Mouse (Mus musculus): Measurements from ENCODE around the gene Thsd4.

Thsd4 gene

GRCm38 (mm10) chr9:60198530-60199200 is 323.2 kb downstream of the Thsd4 start:
- DNase-seq, result no peak

DNA sequence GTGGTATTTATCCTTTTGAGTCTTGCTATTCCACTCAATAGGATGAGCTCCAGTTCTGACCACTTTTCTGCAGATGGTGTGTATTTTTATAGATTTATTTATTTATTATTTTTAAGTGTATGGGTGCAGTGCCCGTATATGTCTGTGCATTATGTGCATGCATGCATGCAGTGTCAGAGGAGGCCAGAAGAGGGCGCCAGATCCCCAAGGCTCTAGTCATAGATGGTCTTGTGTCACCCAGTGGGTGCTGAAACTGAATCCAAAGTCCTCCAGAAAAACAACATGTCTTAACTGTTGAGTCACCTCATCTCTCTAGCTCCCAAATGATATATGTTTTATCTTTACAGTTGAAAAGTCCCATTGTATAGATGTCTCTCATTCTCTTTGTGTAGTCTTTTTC is 326.3 kb downstream of the Thsd4 start:
- DNase-seq, result peak; percentile 24

- no peak for DNase-seq
Measured at GRCm38 (mm10) chr9:60194905-60195304, 326.9 kb downstream of the Thsd4 start.

DNA sequence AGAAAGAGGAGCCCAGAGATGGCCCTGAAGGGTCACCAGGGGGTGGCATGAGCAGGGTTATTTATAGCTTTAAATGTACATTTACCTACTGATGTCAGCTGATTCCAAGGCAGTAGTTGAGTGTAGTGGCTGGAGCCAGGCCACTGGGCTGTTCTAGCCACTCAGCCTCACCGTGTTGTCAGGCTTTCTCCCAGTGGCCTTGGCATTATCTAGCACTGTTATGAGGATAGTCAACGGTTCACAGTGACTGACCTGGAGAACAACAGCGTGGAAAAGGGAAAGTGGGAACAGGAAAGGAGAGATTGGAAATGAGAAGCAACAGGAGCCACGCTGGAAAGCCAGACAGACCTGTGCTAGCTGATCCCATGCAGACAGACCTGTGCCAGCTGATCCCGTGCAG is 329.5 kb downstream of the Thsd4 start:
- DNase-seq, result no peak

DNA sequence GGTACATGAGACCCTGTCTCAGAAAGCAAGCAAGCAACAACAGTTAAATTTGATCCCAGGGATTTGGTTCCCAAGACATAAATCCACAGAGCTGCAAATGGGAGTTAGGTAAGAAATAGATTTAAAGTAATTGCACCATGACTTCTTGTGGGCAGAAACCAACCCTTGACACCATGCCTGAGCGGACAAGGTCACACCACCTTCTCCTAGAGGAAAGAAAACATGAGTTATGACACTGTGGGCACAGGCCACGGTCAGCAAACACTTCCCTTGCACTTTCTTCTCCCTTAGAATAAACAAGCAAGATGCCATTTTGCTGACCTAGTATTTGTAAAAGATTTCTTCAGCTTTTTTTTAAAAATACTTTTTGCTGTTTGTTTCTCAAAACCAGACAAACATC is 334.4 kb downstream of the Thsd4 start:
- peak; percentile 19 for DNase-seq

GRCm38 (mm10) chr9:60186948-60187347 is 334.9 kb downstream of the Thsd4 start:
- DNase-seq, result no peak

GRCm38 (mm10) chr9:60184083-60184482 is 337.8 kb downstream of the Thsd4 start:
- DNase-seq, result no peak

DNA sequence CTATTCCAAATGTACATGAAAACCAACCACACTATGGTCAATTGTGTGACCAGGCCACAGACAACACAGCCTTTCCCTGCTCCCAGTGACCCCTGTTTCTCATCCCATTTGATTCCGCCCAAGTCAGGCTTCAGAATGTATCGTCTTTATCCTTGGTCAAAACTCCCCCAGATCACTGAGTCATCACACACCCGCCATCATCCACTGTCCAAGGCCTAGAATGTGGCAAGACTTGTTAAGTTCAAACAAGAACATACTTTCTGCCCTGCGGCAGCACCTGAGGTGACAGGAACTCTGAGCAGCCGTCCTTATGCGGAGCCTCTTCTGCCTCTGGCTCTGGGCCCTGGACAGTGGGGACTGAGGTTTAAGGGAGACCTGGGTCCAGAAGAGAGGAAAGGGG is 339.5 kb downstream of the Thsd4 start:
- DNase-seq, result no peak

GRCm38 (mm10) chr9:60180936-60181335 is 340.9 kb downstream of the Thsd4 start:
- DNase-seq, result no peak

GRCm38 (mm10) chr9:60180114-60180513 is 341.7 kb downstream of the Thsd4 start:
- DNase-seq, result no peak

GRCm38 (mm10) chr9:60176311-60176710 is 345.5 kb downstream of the Thsd4 start:
- no peak for DNase-seq

DNA sequence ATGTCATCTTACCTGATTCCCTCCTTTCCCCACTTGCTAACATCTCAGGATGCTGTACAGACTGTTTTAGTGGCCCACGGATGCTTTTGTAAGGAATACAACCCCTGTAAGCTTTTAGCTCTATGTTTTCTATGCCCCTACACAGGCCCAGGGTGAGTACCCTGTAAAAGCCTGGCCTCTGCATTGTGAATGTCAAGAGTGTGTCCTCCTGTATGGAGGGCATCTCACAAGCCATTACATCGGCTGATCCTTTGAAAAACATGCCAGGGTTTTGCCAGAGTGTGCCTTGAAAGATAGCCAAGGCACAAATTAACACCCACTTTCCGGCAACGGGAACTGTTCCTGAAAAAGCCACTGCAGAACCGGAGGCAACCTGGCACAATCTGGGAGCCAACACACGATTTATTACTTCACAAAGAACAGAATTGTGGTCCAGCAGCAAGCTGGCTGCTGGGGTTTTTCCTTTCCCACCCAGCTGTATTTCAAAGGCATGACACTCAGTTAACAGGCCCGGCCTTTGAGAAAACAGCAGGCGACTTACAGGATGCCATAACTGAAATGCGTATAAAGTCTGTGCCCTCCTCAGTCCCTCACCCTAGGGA is 349.3 kb downstream of the Thsd4 start:
- peak; percentile 26 for DNase-seq

- peak; percentile 20 for DNase-seq
Measured at GRCm38 (mm10) chr9:60166990-60167389, 354.9 kb downstream of the Thsd4 start.

GRCm38 (mm10) chr9:60160855-60161254 is 361.0 kb downstream of the Thsd4 start:
- no peak for DNase-seq

DNA sequence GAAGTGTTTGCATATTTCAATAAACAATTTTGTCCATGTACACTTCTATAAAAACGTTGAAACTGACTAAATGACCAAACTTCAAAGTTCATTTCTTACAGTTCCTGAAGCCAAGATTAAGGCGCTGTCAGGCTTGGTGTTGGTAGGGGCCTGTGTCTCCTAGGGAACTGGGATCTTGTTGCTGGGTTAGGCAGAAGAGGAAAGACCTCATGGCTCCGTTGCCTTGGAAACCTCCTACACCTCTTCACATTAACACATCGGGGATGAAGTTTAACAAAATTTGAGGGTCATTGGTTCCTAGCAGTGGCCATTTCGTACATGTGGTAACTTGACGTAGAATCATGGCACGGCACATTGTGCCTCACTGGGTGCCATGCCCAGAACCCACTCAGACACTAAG is 361.7 kb downstream of the Thsd4 start:
- no peak for DNase-seq

DNA sequence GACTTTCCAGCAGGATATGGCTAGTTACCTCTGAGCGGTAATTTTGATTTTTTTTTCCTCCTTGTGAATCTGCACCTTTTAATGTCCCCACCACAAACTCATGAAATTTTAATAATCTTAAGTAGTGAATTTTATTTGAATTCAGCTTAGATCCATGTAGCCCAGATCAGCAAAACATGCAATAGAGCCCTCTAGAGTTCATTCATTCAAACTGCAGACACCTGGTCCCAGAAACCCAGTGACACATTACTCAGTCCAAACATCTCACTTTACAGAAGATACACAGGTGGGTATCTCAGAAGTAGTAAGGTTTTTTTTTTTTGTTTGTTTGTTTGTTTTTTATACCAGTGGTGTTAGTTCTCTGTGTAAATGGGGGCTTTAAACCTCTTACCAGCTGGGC is 368.9 kb downstream of the Thsd4 start:
- no peak for DNase-seq

DNA sequence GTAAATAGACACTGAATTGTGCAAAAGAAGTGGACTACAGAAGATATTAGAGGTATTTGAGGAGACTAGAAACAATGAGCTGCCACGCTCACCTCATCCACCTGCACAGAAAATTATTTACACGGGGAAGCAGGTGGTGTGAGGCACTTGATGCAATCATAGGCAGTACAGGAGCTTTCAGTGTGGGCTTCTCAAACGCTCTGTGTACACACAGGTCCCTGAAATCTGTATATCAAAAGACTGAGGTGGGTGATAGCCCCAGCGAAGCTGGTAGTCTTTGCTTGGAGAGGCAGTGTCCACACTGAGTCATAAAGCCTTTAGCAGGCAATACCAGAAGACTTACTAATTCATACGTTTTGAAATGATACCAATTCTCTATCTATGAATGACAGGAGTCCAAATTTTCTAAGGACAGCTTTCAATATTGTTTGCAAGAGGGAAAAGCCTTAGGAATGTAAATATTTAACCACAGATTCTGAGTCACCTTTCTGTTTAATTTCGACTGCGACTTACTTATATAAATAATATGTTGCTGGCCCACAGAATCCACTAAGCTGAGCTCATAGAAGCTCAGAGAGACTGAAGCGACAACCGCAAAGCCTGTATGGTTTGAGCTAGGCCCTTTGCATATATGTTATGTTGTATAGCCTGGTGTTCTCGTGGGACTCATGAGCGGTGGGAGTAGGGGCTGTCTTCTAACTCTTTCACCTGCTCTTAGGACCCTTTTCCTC is 369.8 kb downstream of the Thsd4 start:
- DNase-seq, result no peak

- no peak for DNase-seq
Measured at GRCm38 (mm10) chr9:60150511-60150910, 371.3 kb downstream of the Thsd4 start.

DNA sequence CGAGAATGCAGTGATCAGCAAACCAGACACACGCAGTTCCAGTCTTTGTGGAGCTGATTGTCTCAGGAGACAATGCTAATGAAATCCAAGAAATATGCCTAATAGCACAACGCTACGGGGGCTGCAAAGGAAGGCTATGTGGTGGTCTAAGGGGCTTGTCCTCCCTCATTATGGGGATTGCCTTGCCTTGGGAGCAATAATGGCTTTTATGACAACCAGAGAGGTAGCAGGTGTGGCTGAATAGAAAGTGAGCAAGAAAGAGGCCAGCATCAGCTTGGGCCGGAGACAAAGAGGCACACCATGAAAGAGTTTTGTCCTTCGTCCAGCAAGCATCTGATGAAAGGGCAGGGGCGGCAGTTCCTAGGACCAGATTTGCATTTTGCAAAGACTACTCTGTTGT is 372.9 kb downstream of the Thsd4 start:
- no peak for DNase-seq

DNA sequence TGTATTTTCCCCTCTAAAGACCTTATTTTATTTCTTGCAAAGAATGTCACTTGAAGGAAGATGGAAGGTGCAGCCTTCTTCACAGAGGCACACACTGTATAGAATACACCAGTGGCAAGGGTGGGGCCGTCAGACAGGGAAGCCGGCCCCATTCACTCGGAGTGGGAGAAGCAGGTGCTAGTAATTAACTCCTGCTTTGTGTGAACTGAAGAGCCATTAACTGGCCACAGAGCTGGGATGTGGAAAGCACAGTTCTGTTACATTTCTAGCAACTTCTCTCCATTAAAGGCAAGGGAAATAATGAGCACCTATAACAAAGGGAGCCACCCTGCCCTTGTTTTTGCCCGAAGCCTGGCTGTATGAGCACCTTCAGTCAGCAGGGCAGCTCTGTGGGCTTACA is 374.4 kb downstream of the Thsd4 start:
- DNase-seq, result no peak

GRCm38 (mm10) chr9:60143816-60144215 is 378.0 kb downstream of the Thsd4 start:
- no peak for DNase-seq

DNA sequence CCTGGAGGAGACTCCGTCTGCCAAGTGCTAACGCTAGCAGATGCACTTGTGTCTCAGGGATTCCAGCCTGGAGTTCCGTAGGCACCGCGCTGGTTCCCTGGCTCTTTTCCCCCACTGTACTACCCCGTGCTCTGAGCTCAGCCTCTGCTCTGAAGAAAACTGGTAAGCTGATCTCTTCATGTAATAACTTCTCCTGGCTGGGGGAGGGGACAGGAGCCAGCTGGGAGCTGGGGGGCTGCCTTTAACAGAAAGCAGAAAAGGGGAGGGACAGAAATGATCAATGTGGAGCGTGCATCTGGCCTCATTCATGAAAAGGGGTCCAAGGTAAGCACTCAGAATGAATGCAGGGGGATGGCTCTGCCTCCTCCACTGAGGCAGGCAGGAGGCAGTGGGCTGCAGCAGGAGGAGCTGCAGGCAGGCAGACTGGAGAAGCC is 380.7 kb downstream of the Thsd4 start:
- no peak for DNase-seq

- no peak for DNase-seq
Measured at GRCm38 (mm10) chr9:60140411-60140810, 381.4 kb downstream of the Thsd4 start.

- DNase-seq, result no peak
Measured at GRCm38 (mm10) chr9:60139446-60139845, 382.4 kb downstream of the Thsd4 start.

Data from kidney, postnatal 10 days (tissue).